Mouse (Mus musculus) G1E (cell line): Measurements from ENCODE around the gene Ntm. TPM values are rescaled to one million over a fixed set of nuclear protein-coding genes. Genes with fewer than 3 reads are reported as not detected.

Source experiments
- ATAC-seq: 2 replicates; pipeline ENCODE4 v1.8.0; 2016; ENCODE audit warnings: mild to moderate bottlenecking; ENCODE audit not compliant: insufficient number of reproducible peaks, poor library complexity, low FRiP score, severe bottlenecking; ENCODE audit errors: extremely low read depth
- DNase-seq: peaks from one replicate; pipeline ENCODE4 v3.0.0; 2012; ENCODE audit warnings: low spot score
- H3K27me3 ChIP-seq: 2 replicates; pipeline ENCODE4 v1.6.1; 2012; ENCODE audit warnings: mild to moderate bottlenecking, low read length, inconsistent platforms; ENCODE audit not compliant: insufficient read depth
- H3K36me3 ChIP-seq: replicated peaks from 2 replicates; pipeline ENCODE3; 2012; ENCODE audit warnings: mild to moderate bottlenecking, inconsistent platforms
- H3K4me1 ChIP-seq: 2 replicates; pipeline ENCODE4 v1.6.1; 2012; ENCODE audit warnings: low read depth, low read length, inconsistent platforms, mixed read lengths; ENCODE audit not compliant: insufficient read depth
- H3K4me3 ChIP-seq: 2 replicates; pipeline ENCODE4 v1.5.1; 2012; ENCODE audit warnings: low read depth, mild to moderate bottlenecking, inconsistent platforms, low read length, moderate library complexity, mixed read lengths
- H3K9me3 ChIP-seq: replicated peaks from 2 replicates; pipeline ENCODE4 v1.6.1; 2012; ENCODE audit warnings: inconsistent platforms
- CTCF ChIP-seq: IDR thresholded peaks from 2 replicates; pipeline ENCODE4 v1.5.1; 2012; ENCODE audit warnings: low read depth, low read length, inconsistent platforms, mixed read lengths
- GATA1 ChIP-seq: IDR thresholded peaks from 2 replicates; pipeline ENCODE4 v1.6.1; 2012; ENCODE audit warnings: borderline replicate concordance, low read length, inconsistent platforms, mixed read lengths
- GATA2 ChIP-seq: IDR thresholded peaks from 2 replicates; pipeline ENCODE4 v1.6.1; 2012; ENCODE audit warnings: low read depth, low read length, inconsistent platforms, borderline replicate concordance
- POLR2AphosphoS5 ChIP-seq: IDR thresholded peaks from 2 replicates; pipeline ENCODE4 v1.6.1; 2012; ENCODE audit warnings: low read depth, low read length, inconsistent platforms; ENCODE audit not compliant: insufficient replicate concordance
- TAL1 ChIP-seq: conservative IDR thresholded peaks from 2 replicates; pipeline ENCODE4 v1.6.1; 2012; ENCODE audit warnings: low read depth, low read length, inconsistent platforms, mixed read lengths
- polyA plus RNA-seq: library from polyadenylated mRNA; stranded (reverse); fragments of >175 nt; gene quantifications from 2 replicates; pipeline ENCODE4 v1.2.3, GENCODE M21; 2012
- total RNA-seq, 2 experiments: library from RNA; stranded (forward) in 1 of 2; stranded (reverse) in 1 of 2; fragments of 200-1000 nt in 1 of 2; fragments of >200 nt in 1 of 2; fragmentation: Nextera tagmentation in 1 of 2; gene quantifications; 2 replicates each; pipeline ENCODE4 v1.2.3; 2014 to 2017

Ntm gene
- total and polyA plus RNA-seq, 3 experiments, result 0.11 TPM; not detected in 2

GRCm38 (mm10) chr9:29738835-29739526 is 224.0 kb downstream of the Ntm start:
- H3K27me3 ChIP-seq, result no peaks in the 10 kb centered on the region
- no peaks in the 10 kb centered on the region for H3K36me3 ChIP-seq
- no peaks in the 10 kb centered on the region for H3K4me1 ChIP-seq
- TF ChIP-seq POLR2AphosphoS5, result no peak
- TF ChIP-seq GATA1, result no peak
- no peak for TF ChIP-seq TAL1
- TF ChIP-seq GATA2, result no peak
- no peak for TF ChIP-seq CTCF
- DNase-seq, result no peak
- ATAC-seq, result no peak
- H3K4me3 ChIP-seq, result no peak overlapping the region
- peaks cover 17% of the 10 kb centered on the region for H3K9me3 ChIP-seq

DNA sequence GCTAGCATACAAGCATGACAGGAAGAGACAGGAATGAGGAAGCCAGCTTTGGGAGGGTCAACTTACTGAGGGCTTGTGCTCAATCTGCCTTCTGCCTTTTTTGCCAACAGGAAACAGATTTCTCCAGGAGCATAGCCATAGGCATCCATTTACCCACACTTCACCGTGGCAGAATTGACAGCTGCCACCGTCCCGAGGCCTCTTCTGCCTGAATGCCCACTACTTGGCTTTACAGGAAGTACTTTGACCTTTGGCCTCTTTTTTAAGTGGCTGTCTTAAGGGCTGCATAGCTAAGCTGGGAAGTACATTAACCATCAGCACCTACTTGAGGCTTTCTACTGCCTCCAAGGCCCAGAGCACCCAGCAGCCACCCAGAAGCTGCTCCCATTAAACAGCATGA is 226.9 kb downstream of the Ntm start:
- Histone ChIP-seq H3K4me3 (no peak overlapping the region), H3K36me3 (no peaks in the 10 kb centered on the region), H3K4me1 (no peaks in the 10 kb centered on the region), H3K27me3 (no peaks in the 10 kb centered on the region), H3K9me3 (peaks cover 15% of the 10 kb centered on the region)
- TF ChIP-seq GATA2 (no peak), TAL1 (no peak), POLR2AphosphoS5 (no peak), CTCF (no peak), GATA1 (no peak)
- DNase-seq (no peak), ATAC-seq (no peak)

DNA sequence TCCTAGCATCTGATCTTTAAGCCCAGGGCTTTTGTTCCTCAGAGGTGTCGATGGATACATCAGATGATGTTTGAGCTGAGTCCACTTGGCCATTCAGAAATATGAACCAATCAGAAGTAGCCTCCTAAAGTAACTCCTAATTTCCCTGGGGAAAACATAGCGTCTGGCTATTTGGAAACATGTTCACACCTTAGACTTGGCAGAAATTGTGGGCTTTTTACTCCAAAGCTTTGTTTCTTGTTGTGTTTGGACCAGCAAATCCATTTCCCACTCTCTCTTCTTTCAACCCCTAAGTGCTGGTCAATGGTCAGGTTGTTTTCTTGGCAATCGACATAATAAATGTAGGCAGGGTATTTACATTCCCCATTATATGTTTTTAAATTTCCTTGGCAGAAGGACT is 230.0 kb downstream of the Ntm start:
- DNase-seq (no peak), ATAC-seq (no peak)
- H3K36me3 ChIP-seq, result no peaks in the 10 kb centered on the region
- no peaks in the 10 kb centered on the region for H3K4me1 ChIP-seq
- H3K4me3 ChIP-seq, result no peak overlapping the region
- H3K9me3 ChIP-seq, result peaks cover 3% of the 10 kb centered on the region
- TF ChIP-seq GATA2 (no peak), CTCF (no peak), GATA1 (no peak), POLR2AphosphoS5 (no peak), TAL1 (no peak)
- no peaks in the 10 kb centered on the region for H3K27me3 ChIP-seq

GRCm38 (mm10) chr9:29731672-29732071 is 231.3 kb downstream of the Ntm start:
- Histone ChIP-seq H3K9me3 (peaks cover 9% of the 10 kb centered on the region), H3K4me1 (no peaks in the 10 kb centered on the region), H3K27me3 (no peaks in the 10 kb centered on the region), H3K36me3 (no peaks in the 10 kb centered on the region), H3K4me3 (no peak overlapping the region)
- DNase-seq (no peak), ATAC-seq (no peak)
- TF ChIP-seq GATA2 (no peak), GATA1 (no peak), TAL1 (no peak), CTCF (no peak), POLR2AphosphoS5 (no peak)

DNA sequence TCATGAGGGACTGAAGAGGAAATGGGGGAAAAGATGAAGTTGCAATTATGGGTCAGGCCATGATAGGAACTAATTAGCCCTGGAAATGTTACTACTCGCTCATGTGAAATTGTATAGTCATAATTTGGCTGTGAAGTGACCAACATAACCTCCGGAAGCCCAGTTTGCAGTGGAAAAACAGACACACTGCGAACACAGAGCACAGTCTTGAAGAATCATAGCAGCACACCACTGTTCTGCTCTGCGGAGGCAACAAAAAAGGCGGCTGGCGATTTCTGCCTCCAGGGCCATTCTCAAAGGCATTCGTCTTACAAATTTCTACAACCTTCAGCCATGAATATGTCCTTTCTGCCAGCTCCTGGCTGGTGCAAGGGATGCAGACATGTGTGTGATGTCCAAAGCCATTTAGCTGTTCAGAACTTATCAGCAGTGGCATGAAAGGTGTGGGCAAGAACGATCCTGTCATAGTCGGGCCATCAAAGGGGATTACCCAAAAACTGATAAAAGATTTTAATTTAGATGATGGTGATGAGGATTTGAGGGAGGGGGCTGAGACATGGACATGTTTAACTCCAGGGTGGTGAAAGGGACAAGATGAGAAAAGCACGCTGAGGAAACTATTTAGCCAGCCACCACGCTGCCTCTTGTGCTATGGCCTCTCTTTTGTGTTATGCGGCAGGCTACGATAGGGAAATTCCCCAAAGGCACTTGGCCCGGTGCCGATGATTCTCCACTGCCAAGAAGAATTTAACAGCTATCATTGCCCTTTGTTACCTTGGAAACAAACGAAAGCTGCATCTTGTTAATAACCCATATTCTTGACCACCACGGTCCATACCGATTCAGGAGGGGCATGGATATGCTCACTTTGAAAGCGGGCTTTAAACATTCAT is 235.2 kb downstream of the Ntm start:
- no peaks in the 10 kb centered on the region for H3K36me3 ChIP-seq
- no peak for TF ChIP-seq CTCF
- TF ChIP-seq POLR2AphosphoS5, result no peak
- no peak for TF ChIP-seq TAL1
- TF ChIP-seq GATA1, result no peak
- TF ChIP-seq GATA2, result no peak
- peaks cover 8% of the 10 kb centered on the region for H3K9me3 ChIP-seq
- DNase-seq (no peak), ATAC-seq (no peak)
- no peaks in the 10 kb centered on the region for H3K27me3 ChIP-seq
- no peak overlapping the region for H3K4me3 ChIP-seq
- no peaks in the 10 kb centered on the region for H3K4me1 ChIP-seq

DNA sequence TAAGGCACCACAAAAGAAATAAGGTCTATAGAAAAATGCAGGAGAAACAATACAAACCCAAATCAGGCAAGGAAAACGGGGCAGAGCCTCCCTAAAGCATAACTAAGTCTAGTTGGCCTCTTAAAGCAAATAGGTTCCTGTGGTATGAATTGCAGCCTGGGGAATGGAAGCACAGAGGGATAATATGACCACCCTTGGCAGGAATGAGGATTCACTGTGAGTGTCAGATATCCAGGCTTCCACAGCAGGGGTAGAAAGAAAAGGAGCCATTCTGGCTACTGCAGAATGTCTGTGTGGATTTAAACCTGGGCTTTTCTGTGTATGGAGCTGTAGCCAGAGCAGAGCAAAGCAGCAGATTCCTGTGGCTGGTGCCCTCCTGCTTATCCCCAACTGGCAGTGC is 241.5 kb downstream of the Ntm start:
- no peak for ATAC-seq

More for the DNA sequence above, 241.5 kb downstream of the Ntm start:
- H3K4me1 ChIP-seq, result no peaks in the 10 kb centered on the region
- no peaks in the 10 kb centered on the region for H3K36me3 ChIP-seq
- no peak for TF ChIP-seq TAL1
- TF ChIP-seq CTCF, result no peak
- TF ChIP-seq GATA2, result no peak
- TF ChIP-seq GATA1, result no peak
- no peak for TF ChIP-seq POLR2AphosphoS5
- H3K4me3 ChIP-seq, result no peak overlapping the region
- H3K9me3 ChIP-seq, result peaks cover 18% of the 10 kb centered on the region
- no peaks in the 10 kb centered on the region for H3K27me3 ChIP-seq
- no peak for DNase-seq
